Mouse (Mus musculus): ENCODE measurements at regions not wholly inside any gene's neighbourhood (a gene's known extent, or its start where the extent isn't known, plus 50 kb on each side); places are given as distances from the start of the nearest gene placed in this dataset.

GRCm38 (mm10) chr13:60012046-60012813 is 164.9 kb downstream of the Gas1 start:
- peaks cover 17% of the 10 kb centered on the region for H3K4me1 ChIP-seq (ENCODE audit: control insufficient read depth, insufficient read depth, low read length)
- TF ChIP-seq CTCF (IDR thresholded peaks at IDR 0.05; ENCODE audit: borderline replicate concordance, insufficient read depth, low read length) (no peak), POLR2A (IDR thresholded peaks at IDR 0.05; ENCODE audit: low read depth, low read length) (no peak)
- no peak overlapping the region for H3K4me3 ChIP-seq (ENCODE audit: insufficient read depth, low read length)
- H3K27ac ChIP-seq (ENCODE audit: insufficient read depth, low read length), result peak overlapping the region; percentile 92

- Histone ChIP-seq H3K27ac (ENCODE audit: insufficient read depth, low read length) (peak overlapping the region; percentile 85; the same call in 1 of the 2 replicates), H3K4me1 (ENCODE audit: control insufficient read depth, insufficient read depth, low read length) (peaks cover 17% of the 10 kb centered on the region)
- no peak for TF ChIP-seq POLR2A (IDR thresholded peaks at IDR 0.05; ENCODE audit: low read depth, low read length)
- no peak for TF ChIP-seq CTCF (IDR thresholded peaks at IDR 0.05; ENCODE audit: borderline replicate concordance, insufficient read depth, low read length)
These were observed 166.1 kb downstream of the Gas1 start for GRCm38 (mm10) chr13:60011092-60011491.

GRCm38 (mm10) chr13:60007593-60007992 is 169.6 kb downstream of the Gas1 start:
- H3K4me3 ChIP-seq (ENCODE audit: insufficient read depth, low read length), result no peak overlapping the region
- peaks cover 7% of the 10 kb centered on the region for H3K4me1 ChIP-seq (ENCODE audit: control insufficient read depth, insufficient read depth, low read length)
- TF ChIP-seq CTCF (IDR thresholded peaks at IDR 0.05; ENCODE audit: borderline replicate concordance, insufficient read depth, low read length), result no peak
- no peak for TF ChIP-seq POLR2A (IDR thresholded peaks at IDR 0.05; ENCODE audit: low read depth, low read length)
- H3K27ac ChIP-seq (ENCODE audit: insufficient read depth, low read length), result peak overlapping the region; percentile 43

More at GRCm38 (mm10) chr13:60011092-60011491, 166.1 kb downstream of the Gas1 start:
- H3K4me3 ChIP-seq (ENCODE audit: insufficient read depth, low read length), result no peak overlapping the region

DNA sequence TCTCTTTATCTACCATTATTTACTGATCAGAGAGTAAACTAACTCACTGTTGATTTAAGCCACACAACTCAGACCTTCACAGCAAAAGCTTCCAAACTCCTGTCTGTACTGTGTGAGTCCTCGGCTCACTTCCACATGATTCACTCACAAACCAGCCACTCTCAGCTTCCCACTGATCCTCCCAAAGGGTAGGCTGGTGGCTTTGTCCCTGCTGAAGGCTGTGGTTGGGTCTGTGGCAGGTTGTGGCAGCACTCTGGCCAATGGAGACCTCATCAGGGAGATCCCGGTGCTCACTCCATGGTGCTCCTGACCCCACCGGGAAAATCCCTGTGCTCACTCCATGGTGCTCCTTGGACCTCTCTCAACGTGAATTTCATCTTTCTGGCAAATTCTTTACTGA is 170.1 kb downstream of the Gas1 start:
- no peak for TF ChIP-seq CTCF (IDR thresholded peaks at IDR 0.05; ENCODE audit: borderline replicate concordance, insufficient read depth, low read length)
- no peak for TF ChIP-seq POLR2A (IDR thresholded peaks at IDR 0.05; ENCODE audit: low read depth, low read length)
- Histone ChIP-seq H3K4me3 (ENCODE audit: insufficient read depth, low read length) (no peak overlapping the region), H3K27ac (ENCODE audit: insufficient read depth, low read length) (peak overlapping the region; percentile 39; the same call in 1 of the 2 replicates), H3K4me1 (ENCODE audit: control insufficient read depth, insufficient read depth, low read length) (peaks cover 6% of the 10 kb centered on the region)

DNA sequence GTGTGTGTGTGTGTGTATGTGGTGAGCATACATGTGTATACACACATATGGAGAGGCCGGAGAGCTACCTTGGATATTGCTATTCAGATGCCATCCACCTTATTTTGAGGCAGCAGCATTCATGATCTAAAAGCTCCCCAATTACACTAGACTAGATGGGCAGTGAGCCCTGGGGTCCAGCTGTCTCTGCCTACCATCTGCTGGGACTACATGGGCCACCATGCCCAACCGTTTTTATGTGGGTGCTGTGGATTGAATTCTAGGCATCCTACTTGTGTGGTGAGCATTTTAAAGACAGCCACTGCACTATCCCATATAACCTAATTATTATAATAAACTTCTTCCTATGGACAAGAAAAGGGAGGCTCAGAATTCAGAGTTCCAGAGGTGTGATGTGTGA is 172.6 kb downstream of the Gas1 start:
- Histone ChIP-seq H3K4me1 (ENCODE audit: control insufficient read depth, insufficient read depth, low read length) (peaks cover 6% of the 10 kb centered on the region; the same call in 1 of the 2 replicates), H3K4me3 (ENCODE audit: insufficient read depth, low read length) (no peak overlapping the region), H3K27ac (ENCODE audit: insufficient read depth, low read length) (no peak overlapping the region)
- TF ChIP-seq POLR2A (IDR thresholded peaks at IDR 0.05; ENCODE audit: low read depth, low read length), result no peak
- no peak for TF ChIP-seq CTCF (IDR thresholded peaks at IDR 0.05; ENCODE audit: borderline replicate concordance, insufficient read depth, low read length)

- TF ChIP-seq POLR2A (IDR thresholded peaks at IDR 0.05; ENCODE audit: low read depth, low read length) (no peak), CTCF (IDR thresholded peaks at IDR 0.05; ENCODE audit: borderline replicate concordance, insufficient read depth, low read length) (no peak)
- H3K27ac ChIP-seq (ENCODE audit: insufficient read depth, low read length), result no peak overlapping the region
- H3K4me3 ChIP-seq (ENCODE audit: insufficient read depth, low read length), result no peak overlapping the region
- no peaks in the 10 kb centered on the region for H3K4me1 ChIP-seq (ENCODE audit: control insufficient read depth, insufficient read depth, low read length)
These were observed 175.1 kb downstream of the Gas1 start for GRCm38 (mm10) chr13:60002098-60002497.

DNA sequence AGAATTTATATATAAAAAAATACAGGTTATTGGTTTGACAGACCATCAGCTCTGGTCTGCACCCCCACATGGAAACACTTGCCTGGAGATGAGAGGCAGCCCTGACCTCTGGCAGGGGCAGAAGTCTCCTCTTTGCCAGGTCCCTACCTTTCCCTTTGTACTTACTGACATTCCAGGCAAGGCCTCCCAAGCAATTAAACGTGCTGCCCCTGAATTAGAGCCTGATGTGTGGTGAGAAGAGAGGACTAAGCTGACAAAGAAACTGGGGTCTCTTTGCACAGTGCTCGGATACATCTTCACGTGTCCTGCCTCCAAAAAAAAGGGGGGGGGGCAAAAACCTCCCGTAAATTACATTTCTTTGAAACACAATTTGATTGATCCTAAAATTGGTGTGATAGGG is 175.5 kb downstream of the Gas1 start:
- TF ChIP-seq POLR2A (IDR thresholded peaks at IDR 0.05; ENCODE audit: low read depth, low read length) (no peak), CTCF (IDR thresholded peaks at IDR 0.05; ENCODE audit: borderline replicate concordance, insufficient read depth, low read length) (no peak)
- no peaks in the 10 kb centered on the region for H3K4me1 ChIP-seq (ENCODE audit: control insufficient read depth, insufficient read depth, low read length)
- no peak overlapping the region for H3K27ac ChIP-seq (ENCODE audit: insufficient read depth, low read length)
- H3K4me3 ChIP-seq (ENCODE audit: insufficient read depth, low read length), result no peak overlapping the region

DNA sequence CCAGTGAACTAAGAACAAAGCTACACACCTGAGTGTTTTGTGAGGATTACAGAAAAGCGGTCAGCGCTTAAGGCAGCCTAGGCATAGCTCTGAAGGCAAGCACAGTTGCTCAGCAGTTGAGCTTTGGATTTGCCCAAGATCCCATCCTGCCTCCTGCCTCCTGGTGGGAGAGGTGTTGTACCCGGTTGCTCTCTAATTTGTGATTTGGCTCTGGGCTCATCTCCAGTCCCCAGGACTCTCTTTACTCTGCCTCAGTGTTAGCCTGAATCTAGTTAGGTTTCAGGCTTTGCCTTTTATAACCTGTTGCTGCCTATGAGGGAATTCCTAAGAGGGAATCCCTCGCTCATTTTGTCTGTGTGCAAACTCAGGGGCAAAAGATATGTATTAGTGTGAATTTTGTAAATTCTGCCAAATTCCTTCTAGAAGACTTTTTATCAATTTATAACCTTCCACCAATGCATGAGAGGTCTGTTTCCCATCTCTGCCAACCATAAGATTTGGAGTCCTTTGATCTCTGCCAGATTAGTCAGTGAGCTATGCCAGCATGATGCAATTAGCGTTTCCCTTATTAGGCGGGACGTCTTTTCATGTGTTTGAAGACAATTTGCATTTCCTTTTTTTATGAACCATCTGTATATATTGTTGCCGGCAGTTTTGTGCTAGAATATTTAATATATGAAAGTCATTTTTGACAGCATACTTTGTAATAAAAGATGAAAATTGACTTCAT is 176.4 kb downstream of the Gas1 start:
- Histone ChIP-seq H3K27ac (ENCODE audit: insufficient read depth, low read length) (no peak overlapping the region), H3K4me3 (ENCODE audit: insufficient read depth, low read length) (no peak overlapping the region), H3K4me1 (ENCODE audit: control insufficient read depth, insufficient read depth, low read length) (no peaks in the 10 kb centered on the region)
- no peak for TF ChIP-seq POLR2A (IDR thresholded peaks at IDR 0.05; ENCODE audit: low read depth, low read length)
- no peak for TF ChIP-seq CTCF (IDR thresholded peaks at IDR 0.05; ENCODE audit: borderline replicate concordance, insufficient read depth, low read length)

DNA sequence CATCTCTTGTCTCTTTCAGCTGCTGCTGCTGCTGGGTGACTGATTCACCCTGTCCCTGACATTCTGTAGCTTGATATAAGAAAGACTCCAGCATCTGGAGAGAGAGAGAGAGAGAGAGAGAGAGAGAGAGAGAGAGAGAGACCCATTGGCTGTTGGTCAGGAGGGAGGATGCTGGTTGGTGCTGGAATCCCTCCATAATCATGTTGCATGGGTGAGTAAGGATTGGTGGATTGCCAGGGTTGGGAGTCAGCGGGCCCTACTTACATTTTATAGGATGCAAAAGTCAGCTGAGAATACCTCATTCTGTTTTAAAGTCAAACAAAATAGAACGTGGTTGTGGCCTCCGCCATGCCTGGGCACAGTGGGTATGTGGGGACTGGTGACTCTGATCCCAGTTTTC is 174.5 kb upstream of the Tut7 start:
- no peak for TF ChIP-seq POLR2A (IDR thresholded peaks at IDR 0.05; ENCODE audit: low read depth, low read length)
- TF ChIP-seq CTCF (IDR thresholded peaks at IDR 0.05; ENCODE audit: borderline replicate concordance, insufficient read depth, low read length), result no peak
- H3K4me3 ChIP-seq (ENCODE audit: insufficient read depth, low read length), result no peak overlapping the region
- H3K27ac ChIP-seq (ENCODE audit: insufficient read depth, low read length), result no peak overlapping the region
- no peaks in the 10 kb centered on the region for H3K4me1 ChIP-seq (ENCODE audit: control insufficient read depth, insufficient read depth, low read length)
